Mouse (Mus musculus) WW6 (cell line): Measurements from ENCODE around the gene Olfr1302.

ENCODE experiments used
- DNase-seq: peaks from one replicate; pipeline ENCODE4 v3.0.0-alpha.2; 2013; ENCODE audit warnings: low read depth, low spot score

The Olfr1302 gene

GRCm38 (mm10) chr2:111777129-111777528 lies at the start of gene Olfr1302:
Gene Olfr1302 (plus strand): TSS chr2:111777429.
- no peak for DNase-seq

GRCm38 (mm10) chr2:111750706-111751105 lies 26.5 kb upstream of the Olfr1302 start, which contains the start of gene Olfr1301:
Gene Olfr1301 (plus strand): TSS chr2:111751006.
- DNase-seq: no peak

- no peak for DNase-seq
Measured at GRCm38 (mm10) chr2:111812936-111813335, 35.7 kb downstream of the Olfr1302 start.

GRCm38 (mm10) chr2:111820240-111820639 lies 43.0 kb downstream of the Olfr1302 start, which contains the start of gene Olfr1303:
Gene Olfr1303 (minus strand): TSS chr2:111820340.
- DNase-seq: no peak
